Mouse (Mus musculus): ENCODE results near the gene Mylpf. TPM values are rescaled to one million over a fixed set of nuclear protein-coding genes. Genes with fewer than 3 reads are reported as not detected.

The Mylpf gene
- polyA plus RNA-seq, 1 experiment: 2.0 TPM

DNA sequence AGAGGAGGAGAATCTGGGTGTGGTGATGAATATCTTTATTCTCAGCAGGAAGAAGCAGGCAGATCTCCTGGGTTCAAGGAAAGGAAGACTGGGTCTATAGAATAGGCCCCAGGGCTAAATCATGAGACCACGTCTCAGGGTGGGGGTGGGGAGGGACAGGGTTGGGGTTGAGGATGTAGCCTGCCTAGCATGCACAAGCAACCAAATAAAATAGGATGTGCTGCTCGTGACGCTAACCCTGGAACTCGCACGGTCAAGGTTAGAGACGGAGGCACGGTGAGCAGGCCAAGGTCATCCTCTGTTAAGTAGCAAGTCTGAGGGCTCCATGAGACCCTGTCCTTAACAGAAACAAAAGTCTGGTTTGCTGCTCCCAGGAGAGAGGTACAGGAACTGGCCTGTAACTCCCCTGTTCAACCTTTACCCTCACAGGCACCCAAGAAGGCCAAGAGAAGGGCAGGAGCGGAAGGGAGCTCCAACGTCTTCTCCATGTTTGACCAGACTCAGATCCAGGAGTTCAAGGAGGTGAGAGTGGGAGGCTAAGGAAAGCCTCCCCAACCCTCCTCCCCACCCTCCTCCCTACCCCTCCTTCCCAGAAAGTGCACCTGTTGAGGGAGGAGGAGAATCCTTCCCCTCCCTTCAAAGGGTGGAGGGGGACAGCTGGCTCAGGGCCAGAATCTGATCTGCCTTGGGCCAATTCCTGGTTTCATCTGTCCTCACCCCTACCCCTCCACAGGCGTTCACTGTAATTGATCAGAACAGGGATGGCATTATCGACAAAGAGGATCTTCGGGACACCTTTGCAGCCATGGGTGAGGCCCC, 4.0 kb downstream of the Mylpf start:
- Histone ChIP-seq H3K27ac (ENCODE audit: insufficient read depth, low read length) (no peak overlapping the region), H3K4me3 (ENCODE audit: insufficient read depth, low read length) (no peak overlapping the region), H3K4me1 (ENCODE audit: control insufficient read depth, insufficient read depth, low read length) (0 out of 2 replicates have a peak, but pooled peaks cover 2% of the 10 kb centered on the region)
- no peak for TF ChIP-seq POLR2A (IDR thresholded peaks at IDR 0.05; ENCODE audit: extremely low read depth, insufficient read depth, low read length)
- no peak for TF ChIP-seq CTCF (IDR thresholded peaks at IDR 0.05; ENCODE audit: extremely low read depth, insufficient read depth, low read length)

DNA sequence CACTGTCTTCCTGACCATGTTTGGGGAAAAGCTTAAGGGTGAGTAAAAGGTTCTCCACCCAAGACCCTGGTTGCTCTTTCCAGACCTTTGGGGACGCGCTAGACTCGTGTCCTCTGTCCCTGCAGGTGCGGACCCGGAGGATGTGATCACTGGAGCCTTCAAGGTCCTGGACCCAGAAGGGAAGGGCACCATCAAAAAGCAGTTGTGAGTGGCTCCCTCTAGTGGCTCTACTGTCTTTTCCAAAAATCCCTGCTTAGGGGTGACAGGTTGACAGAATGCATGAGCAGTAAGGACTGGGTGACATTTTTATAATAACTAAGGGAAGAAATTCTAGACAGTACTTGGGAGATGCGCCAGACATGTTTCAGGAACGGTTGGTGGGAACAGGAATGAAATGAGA, 4.8 kb downstream of the Mylpf start:
- H3K4me3 ChIP-seq (ENCODE audit: insufficient read depth, low read length): no peak overlapping the region

DNA sequence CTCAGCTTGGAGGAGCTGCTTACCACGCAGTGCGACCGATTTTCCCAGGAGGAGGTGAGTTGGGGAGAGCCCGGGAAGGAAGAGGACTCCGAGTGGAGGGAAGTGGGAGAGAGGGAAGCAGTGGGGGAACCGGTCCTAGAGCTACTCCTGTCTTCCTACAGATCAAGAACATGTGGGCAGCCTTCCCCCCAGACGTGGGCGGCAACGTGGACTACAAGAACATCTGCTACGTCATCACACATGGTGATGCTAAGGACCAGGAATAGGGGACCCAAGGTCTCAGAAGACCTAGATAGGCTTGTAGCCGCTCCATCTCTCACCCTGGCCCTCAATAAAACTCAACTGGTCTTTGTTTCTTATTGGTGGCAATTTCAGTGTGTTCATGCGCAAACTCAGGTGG, 5.2 kb downstream of the Mylpf start:
- TF ChIP-seq CTCF (IDR thresholded peaks at IDR 0.05; ENCODE audit: extremely low read depth, insufficient read depth, low read length): no peak
- TF ChIP-seq POLR2A (IDR thresholded peaks at IDR 0.05; ENCODE audit: extremely low read depth, insufficient read depth, low read length): no peak
- H3K4me1 ChIP-seq (ENCODE audit: control insufficient read depth, insufficient read depth, low read length): 0 out of 2 replicates have a peak, but pooled peaks cover 2% of the 10 kb centered on the region
- no peak overlapping the region for H3K4me3 ChIP-seq (ENCODE audit: insufficient read depth, low read length)
- no peak overlapping the region for H3K27ac ChIP-seq (ENCODE audit: insufficient read depth, low read length)

More for the DNA sequence above, 4.8 kb downstream of the Mylpf start:
- Histone ChIP-seq H3K4me1 (ENCODE audit: control insufficient read depth, insufficient read depth, low read length) (0 out of 2 replicates have a peak, but pooled peaks cover 2% of the 10 kb centered on the region), H3K27ac (ENCODE audit: insufficient read depth, low read length) (no peak overlapping the region)
- no peak for TF ChIP-seq POLR2A (IDR thresholded peaks at IDR 0.05; ENCODE audit: extremely low read depth, insufficient read depth, low read length)
- peak; percentile 72 for TF ChIP-seq CTCF (IDR thresholded peaks at IDR 0.05; ENCODE audit: extremely low read depth, insufficient read depth, low read length)

DNA sequence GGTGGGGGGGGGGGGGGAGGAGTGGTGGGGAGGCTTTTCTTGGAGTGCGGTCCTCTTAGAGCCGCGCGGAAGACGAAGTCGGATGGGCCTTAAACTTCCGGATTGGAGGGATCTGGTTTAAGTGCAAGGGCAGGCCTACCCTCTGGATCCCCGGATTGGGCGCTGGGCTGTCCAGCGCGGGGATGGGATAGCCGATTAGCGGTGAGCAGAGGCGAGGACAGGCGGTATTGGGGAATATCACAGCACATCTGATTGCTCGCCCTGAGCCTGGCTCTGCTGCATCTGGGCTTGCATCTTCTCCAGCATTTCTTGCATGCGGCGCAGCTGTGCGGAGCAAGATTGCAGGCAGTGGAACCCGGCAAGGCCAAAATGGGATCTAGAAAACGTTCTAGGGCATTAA, 5.8 kb downstream of the Mylpf start:
- Histone ChIP-seq H3K4me1 (ENCODE audit: control insufficient read depth, insufficient read depth, low read length) (0 out of 2 replicates have a peak, but pooled peaks cover 2% of the 10 kb centered on the region), H3K4me3 (ENCODE audit: insufficient read depth, low read length) (peak overlapping the region; percentile 15; the same call in 1 of the 2 replicates), H3K27ac (ENCODE audit: insufficient read depth, low read length) (no peak overlapping the region)
- TF ChIP-seq POLR2A (IDR thresholded peaks at IDR 0.05; ENCODE audit: extremely low read depth, insufficient read depth, low read length): no peak
- no peak for TF ChIP-seq CTCF (IDR thresholded peaks at IDR 0.05; ENCODE audit: extremely low read depth, insufficient read depth, low read length)

- peak overlapping the region; percentile 15; the same call in 1 of the 2 replicates for H3K4me3 ChIP-seq (ENCODE audit: insufficient read depth, low read length)
- TF ChIP-seq CTCF (IDR thresholded peaks at IDR 0.05; ENCODE audit: extremely low read depth, insufficient read depth, low read length) (peak; percentile 89), POLR2A (IDR thresholded peaks at IDR 0.05; ENCODE audit: extremely low read depth, insufficient read depth, low read length) (no peak)
- no peak overlapping the region for H3K27ac ChIP-seq (ENCODE audit: insufficient read depth, low read length)
- H3K4me1 ChIP-seq (ENCODE audit: control insufficient read depth, insufficient read depth, low read length): 0 out of 2 replicates have a peak, but pooled peaks cover 2% of the 10 kb centered on the region
Measured at GRCm38 (mm10) chr7:127214981-127215871, 6.5 kb downstream of the Mylpf start.

GRCm38 (mm10) chr7:127216307-127216706, 7.6 kb downstream of the Mylpf start:
- Histone ChIP-seq H3K4me3 (ENCODE audit: insufficient read depth, low read length) (no peak overlapping the region), H3K27ac (ENCODE audit: insufficient read depth, low read length) (no peak overlapping the region), H3K4me1 (ENCODE audit: control insufficient read depth, insufficient read depth, low read length) (0 out of 2 replicates have a peak, but pooled peaks cover 2% of the 10 kb centered on the region)
- TF ChIP-seq CTCF (IDR thresholded peaks at IDR 0.05; ENCODE audit: extremely low read depth, insufficient read depth, low read length) (no peak), POLR2A (IDR thresholded peaks at IDR 0.05; ENCODE audit: extremely low read depth, insufficient read depth, low read length) (no peak)

GRCm38 (mm10) chr7:127217475-127217874, 8.8 kb downstream of the Mylpf start:
- Histone ChIP-seq H3K27ac (ENCODE audit: insufficient read depth, low read length) (no peak overlapping the region), H3K4me1 (ENCODE audit: control insufficient read depth, insufficient read depth, low read length) (0 out of 2 replicates have a peak, but pooled peaks cover 2% of the 10 kb centered on the region)
- TF ChIP-seq CTCF (IDR thresholded peaks at IDR 0.05; ENCODE audit: extremely low read depth, insufficient read depth, low read length) (no peak), POLR2A (IDR thresholded peaks at IDR 0.05; ENCODE audit: extremely low read depth, insufficient read depth, low read length) (no peak)

GRCm38 (mm10) chr7:127217901-127218642, 9.4 kb downstream of the Mylpf start:
- TF ChIP-seq POLR2A (IDR thresholded peaks at IDR 0.05; ENCODE audit: extremely low read depth, insufficient read depth, low read length) (no peak), CTCF (IDR thresholded peaks at IDR 0.05; ENCODE audit: extremely low read depth, insufficient read depth, low read length) (no peak)
- Histone ChIP-seq H3K4me3 (ENCODE audit: insufficient read depth, low read length) (no peak overlapping the region), H3K27ac (ENCODE audit: insufficient read depth, low read length) (no peak overlapping the region), H3K4me1 (ENCODE audit: control insufficient read depth, insufficient read depth, low read length) (0 out of 2 replicates have a peak, but pooled peaks cover 2% of the 10 kb centered on the region)

More at GRCm38 (mm10) chr7:127217475-127217874, 8.8 kb downstream of the Mylpf start:
- H3K4me3 ChIP-seq (ENCODE audit: insufficient read depth, low read length): no peak overlapping the region
